Mouse (Mus musculus) embryonic fibroblast, embryonic 13.5 days (primary cell): ENCODE measurements around the gene Adssl1.

Experiments used
- CTCF ChIP-seq: IDR thresholded peaks from 2 replicates; pipeline ENCODE4 v1.5.1; 2011; ENCODE audit warnings: mild to moderate bottlenecking, control low read depth, low read length, moderate library complexity, borderline replicate concordance; ENCODE audit not compliant: insufficient read depth
- POLR2A ChIP-seq: IDR thresholded peaks from 2 replicates; pipeline ENCODE4 v1.6.1; 2011; ENCODE audit warnings: low read depth, mild to moderate bottlenecking, control low read depth, low read length, moderate library complexity

- TF ChIP-seq CTCF = no peak
- no peak for TF ChIP-seq POLR2A
Observed at GRCm38 (mm10) chr12:112592985-112593734, 26.7 kb upstream of the Adssl1 start.
